8 mouse cellular contexts compared by ENCODE assay signal in genomic region chr6:56901824-56902386, GRCm38 (mm10). TPM values are rescaled to one million over a fixed set of nuclear protein-coding genes. Genes with fewer than 3 reads are reported as not detected.
DNase-seq lines count a peak whose midpoint lies in the region; ATAC-seq and TF ChIP-seq lines count a peak whose summit lies in the region.

No protein-coding gene starts in this region.

- H3K36me3 ChIP-seq in intestine, embryonic 15.5 days = no peaks in the 10 kb centered on the region
- H3K36me3 ChIP-seq in liver, postnatal 0 days (replicated peaks; ENCODE audit: insufficient read depth, low read length) = peaks cover 9% of the 10 kb centered on the region; the same call in 1 of the 2 replicates

- no peaks in the 10 kb centered on the region for H3K9me3 ChIP-seq in intestine, embryonic 15.5 days
- no peaks in the 10 kb centered on the region for H3K9me3 ChIP-seq in liver, postnatal 0 days (ENCODE audit: low read length)

- H3K27ac ChIP-seq in gastrocnemius, adult 2 months = peak overlapping the region; percentile 89
- H3K27ac ChIP-seq in intestine, embryonic 15.5 days = peak overlapping the region; percentile 51; the same call in 1 of the 2 replicates
- H3K27ac ChIP-seq in liver, postnatal 0 days (ENCODE audit: low read depth) = peak overlapping the region; percentile 98

- peak; percentile 16 to 19 for DNase-seq in layer of hippocampus, postnatal 36 days
- DNase-seq in layer of hippocampus, postnatal 10 days (ENCODE audit: low spot score in 2 of 2) = no peak
- peak; percentile 74 for DNase-seq in adrenal gland, postnatal 14 days
- peak; percentile 82 for DNase-seq in gastrocnemius, adult 2 months
- peak; percentile 80 for DNase-seq in liver, postnatal 0 days
- DNase-seq in right cerebral cortex, postnatal 25 days = peak; percentile 52
- DNase-seq in MN1 (ENCODE audit: low spot score) = no peak

- ATAC-seq in intestine, embryonic 15.5 days = peak; percentile 93
- ATAC-seq in liver, postnatal 0 days = peak; percentile 57

- 34% methylated on average over 12 of the region's 12 CpGs for WGBS in intestine, embryonic 15.5 days
- WGBS in liver, postnatal 0 days (ENCODE audit: insufficient replicate concordance) = 9% methylated on average over 12 of the region's 12 CpGs

- H3K4me3 ChIP-seq in gastrocnemius, adult 2 months = peak overlapping the region; percentile 75
- H3K4me3 ChIP-seq in intestine, embryonic 15.5 days (replicated peaks) = 0 out of 2 replicates have a peak overlapping the region, but pooled peaks have one; percentile 12
- peak overlapping the region; percentile 46 for H3K4me3 ChIP-seq in liver, postnatal 0 days (ENCODE audit: low read depth, low read length)

- no peaks in the 10 kb centered on the region for H3K27me3 ChIP-seq in intestine, embryonic 15.5 days (replicated peaks)
- no peaks in the 10 kb centered on the region for H3K27me3 ChIP-seq in liver, postnatal 0 days (ENCODE audit: insufficient read depth, low read length)

- peak; percentile 64; the same call in 1 of the 2 replicates for TF ChIP-seq EP300 in liver, postnatal 0 days (IDR thresholded peaks at IDR 0.05; ENCODE audit: low read depth)

- no peak overlapping the region for H3K9ac ChIP-seq in intestine, embryonic 15.5 days
- peak overlapping the region; percentile 55 for H3K9ac ChIP-seq in liver, postnatal 0 days (replicated peaks)

- no peak for TF ChIP-seq CTCF in gastrocnemius, adult 2 months (IDR thresholded peaks at IDR 0.05)
- TF ChIP-seq CTCF in liver, postnatal 0 days (IDR thresholded peaks at IDR 0.05; ENCODE audit: low read depth) = 0 out of 2 replicates have a peak, but pooled peaks have one; percentile 11

- intact Hi-C loops in gastrocnemius, adult 2 months (cut with DNase I) = no loop called here

- H3K4me1 ChIP-seq in intestine, embryonic 15.5 days (replicated peaks) = peaks cover 17% of the 10 kb centered on the region
- H3K4me1 ChIP-seq in liver, postnatal 0 days (ENCODE audit: insufficient read depth) = peaks cover 53% of the 10 kb centered on the region

- H3K4me2 ChIP-seq in intestine, embryonic 15.5 days (replicated peaks) = peak overlapping the region; percentile 34
- H3K4me2 ChIP-seq in liver, postnatal 0 days (ENCODE audit: low read depth, low read length) = peak overlapping the region; percentile 68

RNA-seq across cellular contexts. Expression of gene Nt5c3, which starts 21.8 kb away (rescaled TPM):
- total RNA-seq in layer of hippocampus, postnatal 36 days (2021) = 10 to 100 TPM; 37.6 to 42.9 TPM
- 10 to 100 TPM; 50.0 to 51.5 TPM for total RNA-seq in layer of hippocampus, postnatal 10 days (2021)
- total RNA-seq in adrenal gland, postnatal 14 days (2021) = 24.9 and 25.9 TPM in 2 replicates
- total RNA-seq in gastrocnemius, adult 2 months (2021) = 10 to 100 TPM; 45.0 to 52.5 TPM
- polyA plus RNA-seq in intestine, embryonic 15.5 days (2015; fragmentation: Nextera tagmentation; extraction: Ambion mirVana) = 66.9 and 73.3 TPM in 2 replicates
- polyA plus RNA-seq in liver, postnatal 0 days (2015; fragmentation: Nextera tagmentation; extraction: Ambion mirVana) = 113 and 127 TPM in 2 replicates

RNA-seq across cellular contexts. Expression of gene Vmn1r4, which starts 21.9 kb away (rescaled TPM):
- total RNA-seq in layer of hippocampus, postnatal 36 days (2021) = under 1 TPM; 0.25 to 0.27 TPM
- total RNA-seq in layer of hippocampus, postnatal 10 days (2021) = under 1 TPM; 0.23 to 0.36 TPM
- 0.26 and 0.41 TPM in 2 replicates for total RNA-seq in adrenal gland, postnatal 14 days (2021)
- total RNA-seq in gastrocnemius, adult 2 months (2021) = not detected
- polyA plus RNA-seq in intestine, embryonic 15.5 days (2015; fragmentation: Nextera tagmentation; extraction: Ambion mirVana) = 0.32 and 0.49 TPM in 2 replicates
- 0.25 and 0.26 TPM in 2 replicates for polyA plus RNA-seq in liver, postnatal 0 days (2015; fragmentation: Nextera tagmentation; extraction: Ambion mirVana)

Comparison
In these comparisons a context has a peak if more than half of its experiments do, and no peak if none do; other contexts are left out.
1. DNase-seq: peak in layer of hippocampus, postnatal 36 days (2 of 2), adrenal gland, postnatal 14 days (single experiment), gastrocnemius, adult 2 months (single experiment), liver, postnatal 0 days (single experiment) and right cerebral cortex, postnatal 25 days (single experiment); none in layer of hippocampus, postnatal 10 days (0 of 2) and MN1 (single experiment).
2. H3K4me3 ChIP-seq: peak in every context shown above with its lines; median percentile 75 in gastrocnemius, adult 2 months; 46 in liver, postnatal 0 days; 12 in intestine, embryonic 15.5 days.
3. Peak in every context shown above with its lines, with median percentiles within 50 percentile points of each other: H3K27ac ChIP-seq.